Mouse (Mus musculus): Measurements from ENCODE around the gene P2rx2.

DNA sequence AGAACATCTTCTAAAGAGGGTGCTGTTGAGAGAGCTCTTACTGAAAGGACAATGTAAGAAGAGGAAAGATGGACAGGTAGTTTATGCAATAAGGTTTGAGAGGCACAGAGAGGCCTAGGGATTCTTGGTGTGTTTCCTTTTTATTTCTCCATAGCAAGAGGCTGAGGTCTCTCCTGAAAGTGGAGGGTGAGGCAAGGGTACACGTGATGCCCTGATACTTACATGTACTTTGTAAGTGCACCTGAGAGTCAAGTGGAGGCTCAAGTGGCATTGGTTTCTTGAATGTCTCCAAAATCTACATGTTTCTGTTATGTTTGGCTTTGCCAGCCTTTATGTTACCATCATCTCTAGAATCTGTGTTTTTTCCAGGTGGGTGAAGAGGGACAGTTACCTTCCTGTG lies 46.4 kb downstream of the P2rx2 start:
- TF ChIP-seq CTCF (IDR thresholded peaks at IDR 0.05; ENCODE audit: low read depth, low read length) = no peak
- no peak for TF ChIP-seq POLR2A (IDR thresholded peaks at IDR 0.05; ENCODE audit: borderline replicate concordance, low read depth, low read length)

Data from bone marrow macrophage, adult 2 months (primary cell).